ENCODE assay signal across 25 mouse cellular contexts in the genomic region with DNA sequence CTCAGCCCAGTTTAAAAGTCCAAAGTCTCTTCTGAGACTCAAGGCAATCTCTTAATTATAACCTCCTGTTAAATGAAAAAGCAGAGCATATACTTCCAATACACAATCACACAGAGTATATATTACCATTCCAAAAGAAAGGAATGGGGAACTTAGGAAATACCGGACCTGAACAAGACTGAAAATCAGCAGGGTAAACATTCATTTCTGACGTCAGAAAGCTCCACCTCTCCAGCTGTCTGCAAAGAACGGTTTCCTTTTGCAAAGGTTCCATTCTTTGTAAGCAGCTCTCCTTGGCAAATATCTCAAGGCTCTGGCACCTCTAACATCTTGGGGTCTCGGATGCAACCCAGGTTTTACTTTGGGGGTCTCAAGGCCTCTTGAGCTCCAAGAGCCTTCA. TPM values are rescaled to one million over a fixed set of nuclear protein-coding genes. Genes with fewer than 3 reads are reported as not detected.
DNase-seq lines count a peak whose midpoint lies in the region; ATAC-seq and TF ChIP-seq lines count a peak whose summit lies in the region.
"Had no signal": no experiment of that assay in that cellular context is flagged by ENCODE, and none has a peak within 500 bp of the region (broad histone marks: within the 10 kb centered on the region; RNA-seq: fewer than 3 reads in every experiment).

No protein-coding gene starts in this region.

- no peak for TF ChIP-seq EP300 in lung, postnatal 0 days (IDR thresholded peaks at IDR 0.05)

- 35% methylated on average over 4 of the region's 4 CpGs for WGBS in embryonic facial prominence, embryonic 14.5 days
- 61% methylated on average over 4 of the region's 4 CpGs for WGBS in embryonic facial prominence, embryonic 10.5 days
- 8% methylated on average over 4 of the region's 4 CpGs for WGBS in liver, adult 2 months
- 43% methylated on average over 4 of the region's 4 CpGs for WGBS in liver, embryonic 11.5 days
- 19% methylated on average over 4 of the region's 4 CpGs for WGBS in lung, postnatal 0 days
- WGBS in liver, embryonic 16.5 days (ENCODE audit: insufficient replicate concordance): 36% methylated on average over 4 of the region's 4 CpGs

- no peaks in the 10 kb centered on the region for H3K27me3 ChIP-seq in embryonic facial prominence, embryonic 14.5 days (replicated peaks; ENCODE audit: control insufficient read depth, insufficient read depth, low read length)
- H3K27me3 ChIP-seq in embryonic facial prominence, embryonic 10.5 days (replicated peaks; ENCODE audit: low read depth, poor library complexity, severe bottlenecking): no peaks in the 10 kb centered on the region
- H3K27me3 ChIP-seq in liver, adult 2 months (ENCODE audit: control insufficient read depth, insufficient read depth, low read length): no peaks in the 10 kb centered on the region
- H3K27me3 ChIP-seq in liver, embryonic 11.5 days (replicated peaks; ENCODE audit: control insufficient read depth, insufficient read depth, low read length): no peaks in the 10 kb centered on the region
- no peaks in the 10 kb centered on the region for H3K27me3 ChIP-seq in lung, postnatal 0 days (replicated peaks; ENCODE audit: insufficient read depth, low read length)
- no peaks in the 10 kb centered on the region for H3K27me3 ChIP-seq in liver, embryonic 16.5 days (ENCODE audit: control insufficient read depth, insufficient read depth, low read depth, low read length)
- H3K27me3 ChIP-seq: forebrain, embryonic 15.5 days; hindbrain, embryonic 12.5 days; limb, embryonic 12.5 days; neural tube, embryonic 15.5 days had no signal

- H3K9me3 ChIP-seq in embryonic facial prominence, embryonic 14.5 days (ENCODE audit: control insufficient read depth, low read length): no peaks in the 10 kb centered on the region
- no peaks in the 10 kb centered on the region for H3K9me3 ChIP-seq in embryonic facial prominence, embryonic 10.5 days
- H3K9me3 ChIP-seq in liver, embryonic 11.5 days (ENCODE audit: control insufficient read depth, low read length): no peaks in the 10 kb centered on the region
- H3K9me3 ChIP-seq in lung, postnatal 0 days (ENCODE audit: low read length): no peaks in the 10 kb centered on the region
- H3K9me3 ChIP-seq in liver, embryonic 16.5 days (replicated peaks; ENCODE audit: control insufficient read depth, low read length): no peaks in the 10 kb centered on the region
- H3K9me3 ChIP-seq: forebrain, embryonic 15.5 days; hindbrain, embryonic 12.5 days; limb, embryonic 12.5 days; midbrain, embryonic 10.5 days; neural tube, embryonic 15.5 days had no signal

- TF ChIP-seq CTCF in liver, adult 2 months (IDR thresholded peaks at IDR 0.05; ENCODE audit: low read depth, low read length): no peak
- no peak for TF ChIP-seq CTCF in lung, postnatal 0 days (IDR thresholded peaks at IDR 0.05)

- DNase-seq in embryonic facial prominence, embryonic 14.5 days (ENCODE audit: low spot score): peak; percentile 35
- no peak for DNase-seq in embryonic facial prominence, embryonic 10.5 days (ENCODE audit: low spot score)
- DNase-seq in liver, adult 2 months (ENCODE audit: extremely low read depth, low read depth, low spot score): peak; percentile 64
- DNase-seq in liver, embryonic 11.5 days (ENCODE audit: low spot score): no peak
- peak; percentile 63 for DNase-seq in lung, postnatal 0 days (ENCODE audit: low spot score)
- DNase-seq in lung, postnatal 14 days: no peak
- DNase-seq in cerebellum, adult 8-10 months: no peak
- DNase-seq: adrenal gland, postnatal 25 days; cerebellum, adult 9-10 months; gastrocnemius, postnatal 14 days; heart, adult 2 months; kidney, postnatal 36 days; right cerebral cortex, adult 18-20 months; right cerebral cortex, postnatal 4 days; thymus, postnatal 36 days had no signal

- no peak overlapping the region for H3K9ac ChIP-seq in embryonic facial prominence, embryonic 14.5 days (ENCODE audit: low read depth, low read length)
- peak overlapping the region; percentile 58; the same call in 1 of the 2 replicates for H3K9ac ChIP-seq in liver, adult 2 months (ENCODE audit: low read depth, low read length)
- no peak overlapping the region for H3K9ac ChIP-seq in liver, embryonic 11.5 days (ENCODE audit: low read depth, low read length)
- H3K9ac ChIP-seq in lung, postnatal 0 days (replicated peaks; ENCODE audit: low read depth): no peak overlapping the region
- no peak overlapping the region for H3K9ac ChIP-seq in liver, embryonic 16.5 days (ENCODE audit: low read depth, low read length)
- H3K9ac ChIP-seq: forebrain, embryonic 15.5 days; hindbrain, embryonic 12.5 days; limb, embryonic 12.5 days; neural tube, embryonic 15.5 days had no signal

- H3K4me3 ChIP-seq in embryonic facial prominence, embryonic 14.5 days (ENCODE audit: low read depth, low read length): no peak overlapping the region
- no peak overlapping the region for H3K4me3 ChIP-seq in embryonic facial prominence, embryonic 10.5 days
- H3K4me3 ChIP-seq in liver, adult 2 months (ENCODE audit: insufficient read depth, low read depth, low read length): peak overlapping the region; percentile 49
- no peak overlapping the region for H3K4me3 ChIP-seq in liver, embryonic 11.5 days (ENCODE audit: low read depth, low read length)
- no peak overlapping the region for H3K4me3 ChIP-seq in lung, postnatal 0 days (ENCODE audit: low read depth, low read length)
- H3K4me3 ChIP-seq in liver, embryonic 16.5 days (ENCODE audit: low read depth, low read length): peak overlapping the region; percentile 35
- H3K4me3 ChIP-seq: forebrain, embryonic 15.5 days; heart, adult 2 months; hindbrain, embryonic 12.5 days; limb, embryonic 12.5 days; midbrain, embryonic 10.5 days; neural tube, embryonic 15.5 days had no signal

- TF ChIP-seq POLR2A in liver, adult 2 months (IDR thresholded peaks at IDR 0.05; ENCODE audit: extremely low read depth, insufficient read depth, low read length): no peak

- H3K27ac ChIP-seq in embryonic facial prominence, embryonic 14.5 days (replicated peaks; ENCODE audit: low read depth, low read length): no peak overlapping the region
- no peak overlapping the region for H3K27ac ChIP-seq in embryonic facial prominence, embryonic 10.5 days (replicated peaks)
- H3K27ac ChIP-seq in liver, adult 2 months (replicated peaks; ENCODE audit: insufficient read depth, low read depth, low read length): no peak overlapping the region
- H3K27ac ChIP-seq in liver, embryonic 11.5 days (ENCODE audit: low read depth, low read length): no peak overlapping the region
- H3K27ac ChIP-seq in lung, postnatal 0 days (ENCODE audit: low read length): 0 out of 2 replicates have a peak overlapping the region, but pooled peaks have one; percentile 43
- H3K27ac ChIP-seq in liver, embryonic 16.5 days (ENCODE audit: low read length): no peak overlapping the region
- H3K27ac ChIP-seq: forebrain, embryonic 15.5 days; heart, adult 2 months; hindbrain, embryonic 12.5 days; limb, embryonic 12.5 days; macrophage; midbrain, embryonic 10.5 days; neural tube, embryonic 15.5 days had no signal

- H3K36me3 ChIP-seq in embryonic facial prominence, embryonic 14.5 days (ENCODE audit: control insufficient read depth, insufficient read depth, low read length): no peaks in the 10 kb centered on the region
- no peaks in the 10 kb centered on the region for H3K36me3 ChIP-seq in embryonic facial prominence, embryonic 10.5 days (replicated peaks)
- no peaks in the 10 kb centered on the region for H3K36me3 ChIP-seq in liver, adult 2 months (ENCODE audit: control insufficient read depth, insufficient read depth, low read length)
- H3K36me3 ChIP-seq in liver, embryonic 11.5 days (ENCODE audit: control insufficient read depth, insufficient read depth, low read length): no peaks in the 10 kb centered on the region
- H3K36me3 ChIP-seq in lung, postnatal 0 days (ENCODE audit: insufficient read depth, low read length): no peaks in the 10 kb centered on the region
- H3K36me3 ChIP-seq in liver, embryonic 16.5 days (ENCODE audit: control insufficient read depth, insufficient read depth): no peaks in the 10 kb centered on the region
- H3K36me3 ChIP-seq: forebrain, embryonic 15.5 days; hindbrain, embryonic 12.5 days; limb, embryonic 12.5 days; midbrain, embryonic 10.5 days; neural tube, embryonic 15.5 days had no signal

- peak; percentile 41 for ATAC-seq in embryonic facial prominence, embryonic 14.5 days (ENCODE audit: low read depth)
- ATAC-seq in liver, embryonic 11.5 days (replicated peaks; ENCODE audit: low FRiP score): no peak
- 0 out of 2 replicates have a peak, but pooled peaks have one; percentile 47 for ATAC-seq in lung, postnatal 0 days
- no peak for ATAC-seq in liver, embryonic 16.5 days (ENCODE audit: low read depth)
- ATAC-seq: forebrain, embryonic 15.5 days had no signal

- no peaks in the 10 kb centered on the region for H3K79me2 ChIP-seq in liver, adult 2 months (ENCODE audit: control insufficient read depth, insufficient read depth, low read length)

- H3K4me2 ChIP-seq in embryonic facial prominence, embryonic 14.5 days (ENCODE audit: low read depth, low read length): no peak overlapping the region
- H3K4me2 ChIP-seq in liver, embryonic 11.5 days: no peak overlapping the region
- no peak overlapping the region for H3K4me2 ChIP-seq in lung, postnatal 0 days (replicated peaks; ENCODE audit: low read depth, low read length)
- peak overlapping the region; percentile 34 for H3K4me2 ChIP-seq in liver, embryonic 16.5 days (ENCODE audit: low read depth, low read length)
- H3K4me2 ChIP-seq: forebrain, embryonic 15.5 days; hindbrain, embryonic 12.5 days; limb, embryonic 12.5 days; neural tube, embryonic 15.5 days had no signal

- H3K4me1 ChIP-seq in embryonic facial prominence, embryonic 14.5 days (ENCODE audit: control insufficient read depth, insufficient read depth, low read length): no peaks in the 10 kb centered on the region
- peaks cover 4% of the 10 kb centered on the region; the same call in 1 of the 2 replicates for H3K4me1 ChIP-seq in embryonic facial prominence, embryonic 10.5 days
- no peaks in the 10 kb centered on the region for H3K4me1 ChIP-seq in liver, adult 2 months (ENCODE audit: control insufficient read depth, insufficient read depth, low read length)
- H3K4me1 ChIP-seq in liver, embryonic 11.5 days (replicated peaks; ENCODE audit: control insufficient read depth, insufficient read depth, low read length): no peaks in the 10 kb centered on the region
- H3K4me1 ChIP-seq in lung, postnatal 0 days (ENCODE audit: insufficient read depth, low read depth, low read length): no peaks in the 10 kb centered on the region
- no peaks in the 10 kb centered on the region for H3K4me1 ChIP-seq in liver, embryonic 16.5 days (ENCODE audit: control insufficient read depth, low read depth, low read length)
- H3K4me1 ChIP-seq: forebrain, embryonic 15.5 days; hindbrain, embryonic 12.5 days; limb, embryonic 12.5 days; midbrain, embryonic 10.5 days had no signal

RNA-seq across cellular contexts. Expression of a gene that starts 31.0 kb away (rescaled TPM):
- polyA plus RNA-seq in embryonic facial prominence, embryonic 14.5 days (2014; fragmentation: Nextera tagmentation; extraction: Ambion mirVana): 9.0 and 9.4 TPM in 2 replicates
- polyA plus RNA-seq in embryonic facial prominence, embryonic 10.5 days (2016; fragmentation: Nextera tagmentation; extraction: Ambion mirVana): 2.1 and 2.3 TPM in 2 replicates
- total RNA-seq in liver, adult 2 months (2014; rRNA removed): 1.4 and 1.6 TPM in 2 replicates
- 0.32 and 0.59 TPM in 2 replicates for polyA plus RNA-seq in liver, adult 2 months (2012; rRNA removed)
- 35.5 and 36.2 TPM in 2 replicates for polyA plus RNA-seq in liver, embryonic 11.5 days (2014; fragmentation: Nextera tagmentation; extraction: Ambion mirVana)
- polyA plus RNA-seq in lung, postnatal 0 days (2015; fragmentation: Nextera tagmentation; extraction: Ambion mirVana): 7.9 and 8.9 TPM in 2 replicates
- polyA plus RNA-seq in liver, embryonic 16.5 days (2015; fragmentation: Nextera tagmentation; extraction: Ambion mirVana): 12.1 and 13.0 TPM in 2 replicates

RNA-seq across cellular contexts. Expression of a gene that starts 52.5 kb away (rescaled TPM):
- 5.5 and 7.5 TPM in 2 replicates for polyA plus RNA-seq in embryonic facial prominence, embryonic 14.5 days (2014; fragmentation: Nextera tagmentation; extraction: Ambion mirVana)
- 0.04 and 0.05 TPM in 2 replicates for polyA plus RNA-seq in embryonic facial prominence, embryonic 10.5 days (2016; fragmentation: Nextera tagmentation; extraction: Ambion mirVana)
- under 0.01 TPM in 1 of 2 replicates, not detected in the other for total RNA-seq in liver, adult 2 months (2014; rRNA removed)
- not detected in 2 replicates for polyA plus RNA-seq in liver, adult 2 months (2012; rRNA removed)
- polyA plus RNA-seq in liver, embryonic 11.5 days (2014; fragmentation: Nextera tagmentation; extraction: Ambion mirVana): 0.05 and 0.09 TPM in 2 replicates
- 0.14 and 0.20 TPM in 2 replicates for polyA plus RNA-seq in lung, postnatal 0 days (2015; fragmentation: Nextera tagmentation; extraction: Ambion mirVana)
- 0.07 and 0.30 TPM in 2 replicates for polyA plus RNA-seq in liver, embryonic 16.5 days (2015; fragmentation: Nextera tagmentation; extraction: Ambion mirVana)
- polyA plus RNA-seq: macrophage had no signal

RNA-seq across cellular contexts. Expression of a gene that starts 54.8 kb away (rescaled TPM):
- 0.26 and 0.75 TPM in 2 replicates for polyA plus RNA-seq in embryonic facial prominence, embryonic 14.5 days (2014; fragmentation: Nextera tagmentation; extraction: Ambion mirVana)
- 0.09 TPM in 1 of 2 replicates, not detected in the other for polyA plus RNA-seq in embryonic facial prominence, embryonic 10.5 days (2016; fragmentation: Nextera tagmentation; extraction: Ambion mirVana)
- not detected in 2 replicates for total RNA-seq in liver, adult 2 months (2014; rRNA removed)
- polyA plus RNA-seq in liver, adult 2 months (2012; rRNA removed): not detected in 2 replicates
- not detected in 2 replicates for polyA plus RNA-seq in liver, embryonic 11.5 days (2014; fragmentation: Nextera tagmentation; extraction: Ambion mirVana)
- polyA plus RNA-seq in lung, postnatal 0 days (2015; fragmentation: Nextera tagmentation; extraction: Ambion mirVana): 0.07 and 0.12 TPM in 2 replicates
- polyA plus RNA-seq in liver, embryonic 16.5 days (2015; fragmentation: Nextera tagmentation; extraction: Ambion mirVana): not detected in 2 replicates
- total RNA-seq: adrenal gland, postnatal 25 days; ES-E14; left cerebral cortex, postnatal 14 days had no signal
- polyA plus RNA-seq: hindbrain, embryonic 12.5 days; macrophage; midbrain, embryonic 10.5 days; stomach, embryonic 14.5 days had no signal

Comparison
In these comparisons a context has a peak if more than half of its experiments do, and no peak if none do; other contexts are left out.
1. DNase-seq: peak in embryonic facial prominence, embryonic 14.5 days (single experiment), liver, adult 2 months (single experiment) and lung, postnatal 0 days (single experiment); none in embryonic facial prominence, embryonic 10.5 days (single experiment), liver, embryonic 11.5 days (single experiment), lung, postnatal 14 days (single experiment) and cerebellum, adult 8-10 months (single experiment).
2. H3K4me3 ChIP-seq: peak in liver, adult 2 months (single experiment) and liver, embryonic 16.5 days (single experiment); none in embryonic facial prominence, embryonic 14.5 days (single experiment), embryonic facial prominence, embryonic 10.5 days (single experiment), liver, embryonic 11.5 days (single experiment) and lung, postnatal 0 days (single experiment).
3. ATAC-seq: peak in embryonic facial prominence, embryonic 14.5 days (single experiment) and lung, postnatal 0 days (single experiment); none in liver, embryonic 11.5 days (single experiment) and liver, embryonic 16.5 days (single experiment).